Mouse (Mus musculus) right cerebral cortex, adult 2 months (tissue): ENCODE measurements around the gene Cxcr4.
"Not testable (repeated sequence)": the region's sequence is repeated elsewhere in the genome, so short reads cannot be mapped to it uniquely, and the experiment has no call there.

Experiments used
- DNase-seq, 2 experiments: peaks; one replicate each; pipeline ENCODE4 v3.0.0; 2021 to 2022; ENCODE audit warnings: low spot score in 2 of 2

Cxcr4 gene

DNA sequence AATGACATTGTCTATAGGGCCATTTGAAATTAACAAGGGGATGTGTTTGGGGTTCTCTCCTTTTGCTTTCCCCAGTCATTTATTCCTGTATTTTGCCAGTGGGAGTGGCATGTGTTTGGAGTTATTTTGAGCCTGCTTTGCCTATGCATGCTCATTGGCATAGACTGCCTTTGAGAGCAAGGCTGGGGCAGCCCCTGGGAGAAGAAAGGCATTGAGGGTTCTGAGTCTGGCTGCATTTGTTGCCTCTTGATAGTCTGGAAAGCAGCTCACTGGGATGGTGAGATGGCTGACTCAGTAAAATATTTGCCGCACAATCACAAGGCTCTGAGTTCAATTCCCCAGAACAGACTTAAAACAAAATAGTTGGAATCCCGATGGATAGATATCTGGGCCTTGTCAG lies 8.5 kb upstream of the Cxcr4 start:
- DNase-seq = no peak

DNA sequence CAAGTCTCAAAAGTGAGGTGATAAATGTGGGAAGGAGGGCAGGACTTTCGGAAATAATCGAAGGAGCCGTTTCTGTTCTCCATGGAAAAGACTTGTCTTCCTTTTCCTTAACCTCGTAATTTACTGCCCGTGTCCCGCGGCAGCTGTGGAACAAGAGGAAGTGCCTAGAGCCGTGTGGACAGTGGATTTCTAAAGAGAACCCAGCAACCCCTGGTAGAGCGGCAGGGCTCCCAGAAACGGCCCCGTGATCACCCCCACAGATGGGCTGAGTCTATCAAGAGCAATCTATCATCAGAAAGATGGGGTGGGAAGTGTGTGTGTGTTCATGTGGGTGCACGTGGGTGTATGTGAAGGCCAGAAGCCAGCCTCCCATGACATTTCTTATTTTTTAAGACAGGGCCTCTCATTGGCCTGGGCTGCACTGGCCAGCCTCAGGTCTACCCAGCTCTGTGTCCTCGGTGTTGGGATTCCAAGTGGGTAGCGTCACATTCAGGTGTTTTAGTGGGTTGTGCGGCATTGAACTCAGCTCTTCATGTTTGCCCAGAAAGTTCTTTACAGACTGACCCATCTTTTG lies 5.2 kb upstream of the Cxcr4 start:
- DNase-seq = no peak

DNA sequence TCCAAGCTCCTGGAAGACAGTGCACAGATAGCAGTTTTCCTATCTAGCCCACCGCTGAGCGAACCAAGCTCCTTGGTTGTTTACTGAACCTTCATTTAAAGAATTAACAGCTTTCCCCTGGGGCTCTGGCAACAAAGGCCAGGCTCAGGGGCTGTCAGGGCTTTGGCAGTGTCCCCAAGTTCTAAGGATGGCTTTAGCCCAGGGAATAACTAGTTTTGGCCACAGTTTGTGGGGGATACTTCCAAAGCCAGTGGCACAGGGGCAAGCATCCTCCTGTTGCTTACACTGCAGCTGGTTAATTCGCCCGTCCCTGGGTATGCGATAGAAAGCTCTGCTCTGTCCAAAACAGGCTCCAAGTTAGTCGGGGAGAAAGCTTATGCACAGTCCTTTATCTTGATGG lies 3.4 kb upstream of the Cxcr4 start:
- DNase-seq = no peak

DNA sequence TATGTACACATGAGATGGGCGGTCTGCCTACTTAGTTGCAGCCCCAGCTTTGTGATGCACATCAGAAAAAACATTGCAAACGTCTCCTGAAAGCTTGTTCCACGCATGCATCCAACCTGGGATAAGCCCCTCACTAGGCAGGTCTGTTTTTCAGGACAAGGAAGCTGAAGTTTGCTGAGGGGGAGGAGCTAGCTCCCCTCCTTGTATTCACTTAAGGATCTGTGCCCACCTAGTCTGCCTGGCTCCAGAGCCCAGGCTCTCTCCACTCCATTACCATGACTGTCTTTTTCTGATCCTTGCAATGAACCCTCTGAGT lies 3.0 kb upstream of the Cxcr4 start:
- no peak for DNase-seq

DNA sequence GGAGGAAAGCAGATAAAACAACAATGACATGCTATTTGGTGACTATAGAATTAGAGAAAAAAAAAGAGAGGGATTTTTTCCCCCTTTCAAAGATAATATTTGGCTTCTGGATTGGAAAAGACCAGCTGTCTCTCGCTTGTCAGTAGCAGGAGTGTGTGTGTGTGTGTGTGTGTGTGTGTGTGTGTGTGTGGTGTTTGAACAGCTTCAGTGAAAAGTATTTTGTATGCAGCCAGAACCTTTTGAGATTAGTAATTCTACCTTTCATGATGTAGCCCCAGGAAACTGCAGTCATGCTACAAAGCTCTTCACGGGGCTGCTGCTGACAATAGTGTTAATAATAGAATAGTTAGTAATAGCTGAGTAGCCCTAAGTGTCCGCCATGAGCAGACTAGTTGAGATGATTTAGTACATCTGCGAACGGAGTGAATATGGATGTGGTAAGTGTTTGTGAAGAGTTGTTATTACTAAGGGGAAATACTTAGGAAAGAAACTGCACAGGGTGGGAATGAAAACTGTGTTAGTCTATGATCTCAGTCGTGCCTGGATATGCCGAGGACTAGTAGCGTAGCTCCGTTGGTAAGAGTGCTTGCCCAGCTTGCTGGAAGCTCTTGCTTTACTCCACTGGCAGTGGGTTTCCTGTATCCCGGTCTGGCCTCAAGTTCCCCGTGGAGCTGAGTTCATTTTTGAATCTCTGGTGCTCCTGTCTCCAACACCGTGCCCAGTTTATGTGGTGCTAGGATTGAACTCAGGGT lies 2.4 kb upstream of the Cxcr4 start:
- DNase-seq = no peak

DNA sequence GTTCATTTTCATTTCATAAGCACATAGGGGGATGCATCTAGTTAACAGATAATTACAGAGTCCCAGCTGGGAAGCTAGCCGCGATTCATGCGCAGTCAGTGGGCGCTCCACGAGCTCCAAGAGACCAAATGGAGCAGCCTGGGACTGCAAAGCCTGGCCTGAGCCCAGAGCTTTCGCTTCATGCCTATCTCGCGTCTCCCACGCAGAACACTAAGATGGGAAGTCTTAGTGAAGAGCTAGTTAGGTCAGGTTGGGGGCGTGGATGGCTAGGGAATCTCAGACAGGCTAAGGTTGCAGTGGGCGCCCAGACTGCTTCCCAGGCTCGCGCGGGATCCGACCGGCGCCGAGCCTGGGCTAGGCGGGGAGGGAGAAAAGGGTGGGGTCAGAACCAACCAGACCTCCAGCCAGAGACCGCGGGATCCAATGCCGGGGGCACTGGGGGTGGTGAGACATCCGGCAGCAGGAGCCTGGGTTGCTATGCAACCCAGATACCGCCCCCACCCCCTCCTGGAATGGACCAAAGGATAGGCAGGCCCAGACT lies 938 bp upstream of the Cxcr4 start:
- DNase-seq = peak; percentile 61 to 74

DNA sequence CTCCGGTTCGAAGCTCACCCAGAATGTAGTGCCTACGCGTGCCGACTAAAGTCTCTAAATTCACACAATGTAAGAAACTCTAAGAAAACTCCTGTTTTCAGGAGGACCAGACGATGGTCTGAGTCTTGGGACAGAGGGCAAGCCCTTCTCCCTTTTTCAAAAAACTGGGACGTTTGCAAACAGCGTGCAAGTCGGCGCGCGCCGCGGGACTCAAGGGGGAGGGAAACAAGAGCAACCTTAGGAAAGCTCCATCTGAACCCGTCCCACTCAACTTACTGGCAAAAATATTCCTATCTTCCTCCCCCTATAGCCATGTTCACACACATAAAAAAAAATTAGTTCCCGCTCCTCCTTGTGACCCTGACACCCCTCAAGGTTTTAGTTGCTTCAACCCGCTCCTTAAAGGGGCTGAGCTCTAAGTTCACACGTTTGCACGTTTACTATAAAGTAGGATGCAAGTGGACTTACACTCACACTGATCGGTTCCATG lies 327 bp downstream of the Cxcr4 start:
- DNase-seq = no peak

DNA sequence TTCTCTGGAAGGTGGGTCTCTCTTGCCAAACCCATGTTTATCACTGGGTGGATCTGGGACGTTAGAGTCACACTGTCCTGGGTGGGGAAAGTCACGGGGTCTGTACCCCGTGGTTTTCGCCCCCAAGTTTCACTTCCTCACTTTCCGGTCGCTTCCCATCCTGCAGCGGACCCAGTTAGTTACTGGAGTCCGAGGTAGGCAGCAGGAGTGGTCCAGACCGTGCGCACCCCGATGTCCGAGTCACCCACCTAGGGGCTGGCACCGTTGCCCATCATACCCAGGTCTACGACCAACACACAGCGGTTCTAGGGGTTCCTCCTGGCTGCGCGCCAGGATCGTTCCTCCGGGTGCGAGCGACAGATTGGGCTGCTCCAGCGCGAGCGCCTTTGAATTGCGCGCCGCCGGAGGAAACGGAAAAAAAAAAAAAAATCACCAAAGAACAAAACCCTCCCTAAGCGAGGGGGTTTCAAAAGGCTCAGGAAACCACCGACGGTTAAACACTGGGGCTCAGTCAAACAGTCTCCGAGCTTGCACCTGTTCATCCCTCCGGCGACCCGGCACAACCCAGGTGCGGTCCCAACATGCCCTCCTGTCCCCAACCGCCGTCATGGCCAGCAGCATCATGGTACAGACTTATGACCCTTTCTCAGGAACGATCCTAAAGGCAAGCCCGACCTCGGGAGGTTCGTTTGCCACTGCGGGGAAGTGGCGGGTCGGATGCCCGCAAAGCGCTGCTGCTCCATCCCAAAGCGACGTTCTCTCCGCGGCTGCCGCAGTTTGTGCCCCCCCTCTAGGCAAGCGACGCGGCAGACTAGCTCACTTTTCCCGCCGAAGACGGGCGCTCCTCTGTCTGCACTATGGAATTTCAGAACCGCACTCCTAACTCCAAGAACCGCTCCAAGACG lies 1.0 kb downstream of the Cxcr4 start:
- peak in 1 of 2 experiments; percentile 30 for DNase-seq

DNA sequence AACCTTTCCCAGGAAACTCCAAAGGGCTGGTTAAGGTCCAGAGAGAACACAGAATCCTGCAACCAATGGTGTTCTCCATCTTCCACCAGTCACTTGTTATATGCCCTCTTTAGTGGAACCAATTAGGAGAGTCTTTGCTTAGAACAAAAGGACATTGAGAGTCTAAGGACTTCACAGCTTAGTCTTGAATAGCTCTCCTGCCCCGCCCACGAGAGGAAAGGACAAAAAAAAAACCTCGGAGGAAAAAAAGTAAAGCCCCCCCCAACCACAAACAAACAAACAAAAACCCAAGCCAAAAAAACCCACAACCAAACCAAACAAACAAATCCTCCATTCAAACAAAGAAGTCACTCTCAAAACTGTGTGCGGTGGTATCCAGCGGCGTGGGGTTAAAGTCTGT lies 2.1 kb downstream of the Cxcr4 start:
- DNase-seq = no peak

DNA sequence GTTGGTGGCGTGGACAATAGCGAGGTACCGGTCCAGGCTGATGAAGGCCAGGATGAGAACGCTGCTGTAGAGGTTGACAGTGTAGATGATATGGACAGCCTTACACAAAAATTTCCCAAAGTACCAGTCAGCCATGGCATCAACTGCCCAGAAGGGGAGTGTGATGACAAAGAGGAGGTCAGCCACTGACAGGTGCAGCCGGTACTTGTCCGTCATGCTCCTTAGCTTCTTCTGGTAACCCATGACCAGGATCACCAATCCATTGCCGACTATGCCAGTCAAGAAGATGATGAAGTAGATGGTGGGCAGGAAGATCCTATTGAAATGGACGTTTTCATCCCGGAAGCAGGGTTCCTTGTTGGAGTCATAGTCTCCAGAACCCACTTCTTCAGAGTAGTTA lies 2.6 kb downstream of the Cxcr4 start:
- DNase-seq = no peak

DNA sequence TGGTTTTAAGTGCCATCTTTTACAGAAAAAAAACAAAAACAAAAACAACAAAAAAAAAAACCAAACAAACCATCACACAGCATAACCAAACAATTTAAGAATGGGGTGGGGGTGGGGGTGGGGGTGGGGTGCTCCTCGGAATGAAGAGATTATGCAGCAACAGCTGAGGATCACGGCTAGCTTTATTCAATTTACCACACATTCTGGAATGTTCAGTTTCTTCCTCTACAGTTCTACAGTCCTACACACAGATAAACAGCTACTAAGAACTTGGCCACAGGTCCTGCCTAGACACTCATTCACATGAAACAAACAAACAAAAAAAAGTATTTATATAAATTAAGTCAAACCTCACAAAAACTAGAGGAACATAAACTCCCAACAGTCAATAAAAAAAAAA lies 3.8 kb downstream of the Cxcr4 start:
- no peak for DNase-seq

DNA sequence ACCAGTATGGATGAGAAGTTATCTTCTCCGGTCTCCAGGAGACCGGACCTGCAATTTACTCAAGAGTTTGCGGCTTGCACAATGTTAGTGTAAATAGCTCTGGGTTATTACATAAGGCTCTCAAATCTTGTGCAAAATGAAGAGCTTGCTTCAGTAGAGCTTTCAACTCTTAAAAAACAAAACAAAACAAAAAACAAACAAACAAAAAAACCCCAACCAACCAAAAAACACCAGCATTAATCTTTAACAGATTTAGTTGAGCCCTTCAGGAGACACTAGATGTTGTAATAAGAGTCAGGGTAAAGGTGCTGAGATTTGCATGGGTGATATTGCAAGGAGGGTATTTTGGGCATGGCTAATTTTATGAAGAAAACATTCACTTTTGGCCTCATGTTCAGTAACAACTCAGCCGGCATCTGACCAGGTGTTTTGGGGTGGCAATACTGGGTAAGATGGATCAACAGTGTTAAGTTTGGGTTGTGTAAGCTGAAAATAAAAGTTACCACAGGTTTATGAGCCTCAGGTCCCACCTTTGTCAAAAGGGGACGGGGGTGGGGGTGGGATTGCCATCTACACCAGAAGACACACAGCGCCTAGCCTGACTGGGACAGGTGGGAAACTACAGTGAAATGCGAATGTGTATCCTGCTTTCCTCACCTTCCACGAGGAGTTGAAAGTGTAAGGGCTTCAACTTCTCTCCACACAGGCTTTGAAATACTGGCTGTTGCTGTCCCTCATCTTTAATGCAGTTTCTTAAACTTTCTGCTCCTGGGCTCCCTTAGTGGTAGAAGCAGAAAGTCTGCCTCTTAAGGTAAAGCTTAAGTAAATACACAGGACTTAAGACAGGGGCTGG lies 4.9 kb downstream of the Cxcr4 start:
- no peak for DNase-seq

DNA sequence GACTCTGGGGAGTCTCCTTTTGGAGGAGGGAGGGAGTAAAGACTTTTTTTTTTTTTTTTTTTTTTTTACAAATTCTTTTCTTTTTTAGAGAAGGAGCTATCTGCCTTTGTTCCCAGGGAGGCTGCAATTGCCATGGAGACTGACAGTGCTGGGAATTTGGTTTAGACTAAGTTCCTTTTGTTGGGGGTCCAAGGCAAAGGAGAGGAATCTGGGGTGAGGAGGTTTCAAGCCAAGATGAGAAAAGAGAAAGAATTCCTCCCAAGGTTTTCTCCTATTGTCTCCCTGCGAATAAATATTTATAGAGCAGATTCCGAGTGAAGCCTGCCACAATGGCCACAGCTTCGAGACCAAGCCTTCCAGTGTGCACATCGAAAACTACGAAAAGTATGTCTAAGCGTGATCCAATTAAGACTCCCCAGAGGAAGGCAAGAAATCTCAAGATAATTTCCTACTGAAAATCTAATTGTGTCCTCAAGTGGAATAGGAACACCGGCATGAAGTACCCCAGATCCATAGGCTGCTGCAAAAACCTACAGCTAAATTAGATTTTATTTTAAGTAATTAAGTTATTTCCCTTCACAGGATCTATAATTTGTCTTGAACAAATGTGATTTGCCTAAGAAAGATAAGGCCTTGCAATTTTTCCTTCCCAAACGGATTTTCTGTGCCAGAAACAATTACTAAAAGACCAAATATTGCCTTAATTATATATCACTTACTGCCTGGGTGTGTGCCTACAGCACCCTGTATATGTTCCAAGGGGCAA lies 5.7 kb downstream of the Cxcr4 start:
- no peak for DNase-seq

DNA sequence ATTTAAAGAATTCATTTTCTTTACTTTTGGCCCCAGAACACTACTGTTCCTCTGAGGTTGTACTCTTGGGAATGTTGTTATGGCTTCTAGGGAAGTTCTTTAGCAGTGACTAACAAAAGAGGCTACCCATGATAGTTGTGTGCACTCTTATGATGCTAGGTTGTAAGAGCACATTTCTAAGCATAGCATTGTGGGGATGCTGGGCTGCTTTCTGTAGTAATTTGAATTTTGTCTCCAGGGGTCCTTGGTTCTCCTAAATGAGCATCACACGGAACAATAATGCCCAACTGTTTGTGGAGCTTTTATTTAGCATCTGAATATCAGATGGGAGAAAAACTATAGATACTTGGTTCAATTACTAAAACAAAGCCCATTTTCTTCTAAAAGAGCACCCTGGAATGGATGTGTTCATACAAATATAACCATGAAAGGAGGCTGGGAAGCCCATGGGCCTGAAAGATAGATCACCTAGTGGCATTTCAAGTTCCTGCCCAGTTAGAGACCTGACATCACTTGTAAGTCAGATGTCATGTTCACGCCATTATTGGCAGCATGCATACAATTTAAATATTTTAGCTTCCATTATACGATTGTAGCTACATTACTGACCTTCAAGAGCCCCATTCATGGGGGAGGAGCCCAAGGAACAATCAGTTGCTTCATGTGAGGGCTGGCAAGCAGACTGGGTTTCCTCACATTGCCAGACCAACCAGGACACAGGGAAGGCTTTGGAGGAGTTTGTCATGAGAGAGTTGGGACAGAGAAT lies 6.5 kb downstream of the Cxcr4 start:
- DNase-seq = no peak

DNA sequence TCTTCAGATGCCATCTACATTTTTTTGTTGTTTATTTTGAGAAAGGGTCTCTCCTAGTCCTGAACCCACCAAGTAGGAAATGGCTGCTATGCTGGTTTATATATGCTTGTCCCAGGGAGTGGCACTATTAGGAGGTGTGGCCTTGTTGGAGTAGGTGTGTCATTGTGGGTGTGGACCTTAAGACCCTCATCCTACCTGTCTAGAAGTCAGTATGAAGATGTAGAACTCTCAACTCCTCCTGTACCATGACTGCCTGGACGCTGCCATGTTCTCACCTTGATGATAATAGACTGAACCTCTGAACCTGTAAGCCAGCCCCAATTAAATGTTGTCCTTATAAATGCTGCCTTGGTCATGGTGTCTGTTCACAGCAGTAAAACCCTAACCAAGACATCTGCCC lies 7.4 kb downstream of the Cxcr4 start:
- not testable (repeated sequence) for DNase-seq

DNA sequence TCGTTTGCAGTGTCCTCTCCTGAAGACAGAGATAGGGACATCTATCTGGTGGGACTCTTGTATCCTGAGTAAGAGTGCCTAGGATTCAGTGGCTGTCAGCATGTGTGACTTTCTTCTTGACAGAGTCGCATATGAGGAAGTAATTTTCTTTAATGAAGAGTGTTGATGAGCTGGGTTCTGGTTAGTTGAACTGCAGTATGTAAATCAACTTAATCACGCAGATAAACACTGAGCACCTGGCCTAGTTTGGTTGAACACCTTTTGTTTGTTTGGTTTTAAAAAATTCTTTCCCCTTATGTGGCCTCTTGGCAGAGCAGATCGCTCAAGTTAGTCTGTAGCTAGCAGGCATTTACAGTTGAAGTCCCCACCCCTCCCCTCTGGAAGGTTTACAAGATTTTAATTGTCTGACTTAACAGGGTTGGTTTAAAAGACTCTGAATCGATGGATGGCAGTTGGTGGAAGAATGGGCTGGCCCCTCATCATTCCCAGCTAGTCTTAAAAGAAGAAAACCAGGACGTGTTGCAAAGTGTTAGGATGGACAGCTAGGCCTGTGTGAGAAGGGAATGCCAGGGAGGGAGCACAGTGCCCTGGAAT lies 8.7 kb downstream of the Cxcr4 start:
- no peak for DNase-seq

DNA sequence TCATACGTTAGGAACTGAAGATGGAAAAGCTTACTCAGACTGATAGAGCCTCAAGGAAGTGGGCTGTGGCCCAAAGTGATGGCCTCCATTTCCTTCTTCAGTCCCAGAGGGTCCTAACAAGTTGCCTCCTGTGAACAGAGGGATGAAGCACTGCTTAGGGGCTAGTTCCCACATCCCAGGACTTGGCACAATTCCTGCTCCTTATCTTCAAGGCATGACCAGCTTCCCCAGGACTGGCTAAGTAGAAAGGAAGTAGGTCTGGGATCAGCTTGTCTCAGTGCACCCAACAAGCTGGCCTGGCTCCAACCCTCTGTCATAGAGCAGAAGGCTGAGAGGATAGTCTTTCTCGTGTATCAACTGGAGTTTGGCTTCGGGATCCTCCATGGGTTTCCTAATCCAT lies 11.8 kb downstream of the Cxcr4 start:
- no peak for DNase-seq

DNA sequence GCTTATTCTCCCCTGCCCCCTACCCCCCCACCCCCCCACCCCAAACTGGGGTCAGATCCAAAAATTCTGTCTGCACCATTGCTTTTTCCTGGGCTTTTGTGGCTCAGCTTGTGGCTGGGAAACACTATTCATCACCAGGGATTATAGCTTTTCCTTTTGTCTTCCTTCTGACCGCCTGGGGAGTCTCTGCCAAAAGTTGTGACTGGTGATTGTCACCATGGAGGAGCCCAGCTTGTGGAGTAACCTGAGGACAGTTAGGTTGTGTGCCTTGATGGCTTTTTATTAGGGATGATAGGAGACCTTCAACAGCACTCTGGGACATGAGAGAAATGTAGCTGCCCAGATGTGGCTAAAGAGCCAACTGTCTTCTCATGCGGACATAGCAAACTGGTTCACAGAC lies 13.6 kb downstream of the Cxcr4 start:
- no peak for DNase-seq

DNA sequence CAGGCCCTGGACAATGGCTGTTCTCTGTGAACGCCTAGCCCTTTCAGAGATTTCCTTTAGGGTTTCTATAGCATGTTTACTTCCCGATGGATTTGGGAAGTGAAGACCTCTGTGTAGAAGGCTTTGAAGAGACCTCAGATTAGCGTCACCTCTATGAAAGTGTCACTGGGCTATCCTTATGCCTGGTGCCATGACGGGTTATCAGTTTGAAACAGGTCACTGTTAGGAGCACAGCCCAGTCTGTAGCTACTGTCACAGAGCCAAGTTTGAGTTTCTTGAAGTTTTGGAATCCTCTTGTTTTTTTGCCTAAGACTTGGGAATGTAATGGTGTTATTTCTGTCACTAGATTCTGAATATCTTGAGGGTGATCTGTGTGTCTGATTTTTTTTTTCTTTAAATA lies 17.0 kb downstream of the Cxcr4 start:
- DNase-seq = no peak

DNA sequence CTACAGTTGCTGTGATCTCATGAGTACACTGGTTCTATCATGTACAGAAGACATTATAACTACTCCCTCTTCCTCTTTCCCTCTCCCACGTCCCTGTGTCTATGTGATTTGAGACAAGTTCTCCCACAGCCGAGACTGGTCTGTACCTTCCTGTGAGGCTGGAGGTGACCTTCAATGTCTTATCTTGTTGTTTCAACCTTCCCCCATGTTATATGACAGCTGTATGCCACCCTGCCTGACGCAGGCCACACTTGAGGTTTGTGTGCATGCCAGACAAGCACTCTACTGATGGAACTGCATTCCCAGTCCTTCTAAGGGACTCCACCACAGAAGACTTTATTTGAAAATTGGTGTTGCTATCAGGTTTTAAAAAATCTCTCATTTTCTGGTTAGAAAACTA lies 21.1 kb downstream of the Cxcr4 start:
- no peak for DNase-seq
